Mouse (Mus musculus): ENCODE data around the gene Wfdc9.
"Not testable (repeated sequence)": the region's sequence is repeated elsewhere in the genome, so short reads cannot be mapped to it uniquely, and the experiment has no call there.

Gene Wfdc9

GRCm38 (mm10) chr2:164619050-164619449 is 37.3 kb downstream of the Wfdc9 start:
- no peak for DNase-seq (ENCODE audit: low read depth, low spot score)

GRCm38 (mm10) chr2:164615386-164615785 is 41.0 kb downstream of the Wfdc9 start:
- no peak for DNase-seq (ENCODE audit: low read depth, low spot score)

- not testable (repeated sequence) for DNase-seq (ENCODE audit: low read depth, low spot score)
Measured at GRCm38 (mm10) chr2:164613471-164613870, 42.9 kb downstream of the Wfdc9 start, which contains the start of the genes Wfdc6b and Wfdc8. Gene Wfdc6b (plus strand): TSS chr2:164613522. Gene Wfdc8 (minus strand): TSS chr2:164613626.

- no peak for DNase-seq (ENCODE audit: low read depth, low spot score)
Measured at GRCm38 (mm10) chr2:164608781-164609180, 47.6 kb downstream of the Wfdc9 start.

GRCm38 (mm10) chr2:164604411-164604810 is 52.0 kb downstream of the Wfdc9 start:
- no peak for DNase-seq (ENCODE audit: low read depth, low spot score)

GRCm38 (mm10) chr2:164603482-164603881 is 52.9 kb downstream of the Wfdc9 start:
- DNase-seq (ENCODE audit: low read depth, low spot score) = peak; percentile 69

GRCm38 (mm10) chr2:164600179-164600578 is 56.2 kb downstream of the Wfdc9 start:
- DNase-seq (ENCODE audit: low read depth, low spot score) = peak; percentile 23
